Mouse (Mus musculus): ENCODE data around the gene Sh3gl3.

The Sh3gl3 gene

GRCm38 (mm10) chr7:82173540-82173939 lies at the start of gene Sh3gl3:
TSS of gene Sh3gl3 (plus strand) at chr7:82173840.
- in situ Hi-C loops (cut with MboI, MseI) = no loop called here

- in situ Hi-C loops (cut with MboI, MseI) = no loop called here
These were observed 35.4 kb upstream of the Sh3gl3 start for GRCm38 (mm10) chr7:82138196-82138595.

GRCm38 (mm10) chr7:82147151-82147550 lies 26.5 kb upstream of the Sh3gl3 start:
- in situ Hi-C loops (cut with MboI, MseI) = no loop called here

GRCm38 (mm10) chr7:82164681-82165080 lies 9.0 kb upstream of the Sh3gl3 start:
- in situ Hi-C loops (cut with MboI, MseI) = no loop called here

- in situ Hi-C loops (cut with MboI, MseI) = no loop called here
These were observed 1.1 kb downstream of the Sh3gl3 start for GRCm38 (mm10) chr7:82174571-82175326.

GRCm38 (mm10) chr7:82175327-82175721 lies 1.7 kb downstream of the Sh3gl3 start:
- in situ Hi-C loops (cut with MboI, MseI) = no loop called here

GRCm38 (mm10) chr7:82176192-82176591 lies 2.6 kb downstream of the Sh3gl3 start:
- in situ Hi-C loops (cut with MboI, MseI) = no loop called here

GRCm38 (mm10) chr7:82177336-82177735 lies 3.7 kb downstream of the Sh3gl3 start:
- in situ Hi-C loops (cut with MboI, MseI) = no loop called here

GRCm38 (mm10) chr7:82180919-82181318 lies 7.3 kb downstream of the Sh3gl3 start:
- in situ Hi-C loops (cut with MboI, MseI) = no loop called here

GRCm38 (mm10) chr7:82182781-82183180 lies 9.1 kb downstream of the Sh3gl3 start:
- in situ Hi-C loops (cut with MboI, MseI) = no loop called here

GRCm38 (mm10) chr7:82191604-82192003 lies 18.0 kb downstream of the Sh3gl3 start:
- in situ Hi-C loops (cut with MboI, MseI) = no loop called here

GRCm38 (mm10) chr7:82192512-82192911 lies 18.9 kb downstream of the Sh3gl3 start:
- in situ Hi-C loops (cut with MboI, MseI) = no loop called here

GRCm38 (mm10) chr7:82203111-82203510 lies 29.5 kb downstream of the Sh3gl3 start:
- in situ Hi-C loops (cut with MboI, MseI) = no loop called here

- in situ Hi-C loops (cut with MboI, MseI) = no loop called here
These were observed 30.6 kb downstream of the Sh3gl3 start for GRCm38 (mm10) chr7:82204014-82204784.

GRCm38 (mm10) chr7:82204975-82205374 lies 31.3 kb downstream of the Sh3gl3 start:
- in situ Hi-C loops (cut with MboI, MseI) = loop anchor here (5.0 kb wide), 1 partner anchor 52 kb away; no protein-coding TSS in a partner anchor

- in situ Hi-C loops (cut with MboI, MseI) = loop anchor here (5.0 kb wide), 1 partner anchor 51 kb away; no protein-coding TSS in a partner anchor
These were observed 33.1 kb downstream of the Sh3gl3 start for GRCm38 (mm10) chr7:82206787-82207186.

- in situ Hi-C loops (cut with MboI, MseI) = no loop called here
These were observed 47.8 kb downstream of the Sh3gl3 start for GRCm38 (mm10) chr7:82221380-82221933.

GRCm38 (mm10) chr7:82223906-82224846 lies 50.5 kb downstream of the Sh3gl3 start:
- in situ Hi-C loops (cut with MboI, MseI) = no loop called here

- in situ Hi-C loops (cut with MboI, MseI) = loop anchor here (25.0 kb wide), 1 partner anchor 1746 kb away; no protein-coding TSS in a partner anchor
These were observed 59.6 kb downstream of the Sh3gl3 start for GRCm38 (mm10) chr7:82233201-82233600.

- in situ Hi-C loops (cut with MboI, MseI) = loop anchor here (25.0 kb wide), 1 partner anchor 1747 kb away; no protein-coding TSS in a partner anchor
These were observed 60.6 kb downstream of the Sh3gl3 start for GRCm38 (mm10) chr7:82234010-82234897.
